Mouse (Mus musculus) stomach, embryonic 14.5 days (tissue): Measurements from ENCODE around the gene Mbtps2. TPM values are rescaled to one million over a fixed set of nuclear protein-coding genes. Genes with fewer than 3 reads are reported as not detected.

Source experiments
- ATAC-seq: fragments of 200-750 bp; cut with Nextera tagmentation; 2 replicates; pipeline ENCODE4 v1.8.0; 2017; ENCODE audit warnings: low read depth, moderate TSS enrichment; ENCODE audit not compliant: insufficient number of reproducible peaks, insufficient read depth, low FRiP score
- H3K27ac ChIP-seq: fragments of 300-500 bp; sonication (generic); 2 replicates; pipeline ENCODE4 v1.5.1; 2014; ENCODE audit warnings: mild to moderate bottlenecking, low read length, moderate library complexity, mixed read lengths
- H3K27me3 ChIP-seq: fragments of 300-500 bp; sonication (generic); 2 replicates; pipeline ENCODE4 v1.6.1; 2014; ENCODE audit warnings: low read length, control low read depth, mixed read lengths; ENCODE audit not compliant: control insufficient read depth, insufficient read depth
- H3K36me3 ChIP-seq: fragments of 300-500 bp; sonication (generic); 2 replicates; pipeline ENCODE4 v1.6.1; 2014; ENCODE audit warnings: mild to moderate bottlenecking, control low read depth, low read length, moderate library complexity, mixed read lengths; ENCODE audit not compliant: control insufficient read depth, insufficient read depth
- H3K4me1 ChIP-seq: fragments of 300-500 bp; sonication (generic); 2 replicates; pipeline ENCODE4 v1.6.1; 2014; ENCODE audit warnings: low read length, control low read depth, mixed read lengths; ENCODE audit not compliant: control insufficient read depth, insufficient read depth
- H3K4me2 ChIP-seq: fragments of 300-500 bp; sonication (generic); replicated peaks from 2 replicates; pipeline ENCODE4 v1.6.1; 2014; ENCODE audit warnings: low read depth, low read length, control low read depth
- H3K4me3 ChIP-seq: fragments of 300-500 bp; sonication (generic); 2 replicates; pipeline ENCODE4 v1.5.1; 2014; ENCODE audit warnings: low read depth, low read length, control low read depth
- H3K9ac ChIP-seq: fragments of 300-500 bp; sonication (generic); replicated peaks from 2 replicates; pipeline ENCODE4 v1.6.1; 2014; ENCODE audit warnings: low read depth, mild to moderate bottlenecking, control low read depth, low read length, moderate library complexity, mixed read lengths
- H3K9me3 ChIP-seq: fragments of 300-500 bp; sonication (generic); 2 replicates; pipeline ENCODE4 v1.6.1; 2016; ENCODE audit warnings: low read depth, low read length, control low read depth; ENCODE audit not compliant: control insufficient read depth
- whole genome bisulfite sequencing: fragments of 180-500 bp; shearing (Covaris S2); extraction: QIAGEN DNeasy Blood & Tissue Kit; methylation state at CpG from one replicate; pipeline ENCODE4 v1.1.7; 2014; 5-methylcytosine and 5-hydroxymethylcytosine counted together
- polyA plus RNA-seq: library from polyadenylated mRNA; unstranded; fragments of >200 nt; fragmentation: Nextera tagmentation; extraction: Ambion mirVana; gene quantifications from 2 replicates; pipeline ENCODE4 v1.2.1, GENCODE M21; 2014

Mbtps2 gene
- polyA plus RNA-seq, 1 experiment from 2014 or later: 24.3 TPM

GRCm38 (mm10) chrX:157574683-157575082, 23.8 kb downstream of the Mbtps2 start:
- Histone ChIP-seq H3K4me3 (no peak overlapping the region), H3K27me3 (no peaks in the 10 kb centered on the region), H3K4me2 (no peak overlapping the region), H3K36me3 (no peaks in the 10 kb centered on the region), H3K9ac (no peak overlapping the region), H3K9me3 (no peaks in the 10 kb centered on the region), H3K4me1 (no peaks in the 10 kb centered on the region), H3K27ac (no peak overlapping the region)
- 69% methylated on average over 2 of the region's 2 CpGs for WGBS
- ATAC-seq: no peak

DNA sequence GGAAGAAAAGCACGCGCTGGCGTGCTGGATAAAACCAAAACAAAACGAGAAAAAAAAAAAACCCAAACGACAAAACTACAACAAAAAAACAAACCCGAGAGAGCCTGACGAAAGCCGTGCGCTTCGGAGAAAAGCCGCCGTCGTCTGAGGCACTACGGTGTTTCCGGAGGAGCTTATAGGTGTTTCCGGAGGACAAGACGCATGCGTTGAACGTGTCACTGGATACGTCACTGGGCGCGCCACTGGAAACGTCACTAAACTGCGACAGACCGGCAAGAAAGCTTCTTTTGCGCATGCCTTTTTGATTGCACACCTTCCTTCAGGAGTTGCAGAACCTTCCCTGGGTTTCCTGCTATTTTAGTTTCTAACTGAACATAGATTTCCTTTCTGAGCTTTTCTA, 29.7 kb downstream of the Mbtps2 start, which contains the start of gene Yy2:
Gene Yy2, minus strand, starts transcription at position 146 of the 400 bp plus-strand sequence.
- Histone ChIP-seq H3K4me3 (no peak within 1 kb of the TSS), H3K9ac (no peak within 1 kb of the TSS), H3K4me1 (no peaks in the 10 kb centered on the region), H3K9me3 (no peaks in the 10 kb centered on the region), H3K4me2 (no peak within 1 kb of the TSS), H3K36me3 (0 out of 2 replicates have a peak, but pooled peaks cover 5% of the 10 kb centered on the region), H3K27me3 (no peaks in the 10 kb centered on the region), H3K27ac (no peak within 1 kb of the TSS)
- no peak for ATAC-seq
- WGBS: 89% methylated on average over 26 of the region's 26 CpGs

GRCm38 (mm10) chrX:157563794-157564193, 34.7 kb downstream of the Mbtps2 start:
- no peak for ATAC-seq
- H3K36me3 ChIP-seq: 0 out of 2 replicates have a peak, but pooled peaks cover 5% of the 10 kb centered on the region
- H3K9ac ChIP-seq: no peak overlapping the region
- H3K4me2 ChIP-seq: no peak overlapping the region
- H3K9me3 ChIP-seq: no peaks in the 10 kb centered on the region
- 74% methylated on average over 10 of the region's 10 CpGs for WGBS
- no peaks in the 10 kb centered on the region for H3K4me1 ChIP-seq
- H3K4me3 ChIP-seq: no peak overlapping the region
- H3K27me3 ChIP-seq: no peaks in the 10 kb centered on the region
- H3K27ac ChIP-seq: no peak overlapping the region

GRCm38 (mm10) chrX:157547082-157547481, 51.4 kb downstream of the Mbtps2 start:
- Histone ChIP-seq H3K27me3 (no peaks in the 10 kb centered on the region), H3K9me3 (no peaks in the 10 kb centered on the region), H3K36me3 (no peaks in the 10 kb centered on the region), H3K4me2 (no peak overlapping the region), H3K4me3 (no peak overlapping the region), H3K27ac (no peak overlapping the region), H3K9ac (no peak overlapping the region), H3K4me1 (no peaks in the 10 kb centered on the region)
- WGBS: 31% methylated on average over 3 of the region's 3 CpGs
- peak; percentile 88 for ATAC-seq

- no peak overlapping the region for H3K27ac ChIP-seq
- H3K36me3 ChIP-seq: no peaks in the 10 kb centered on the region
- H3K4me2 ChIP-seq: no peak overlapping the region
- ATAC-seq: no peak
- H3K4me3 ChIP-seq: no peak overlapping the region
- no peak overlapping the region for H3K9ac ChIP-seq
- H3K9me3 ChIP-seq: no peaks in the 10 kb centered on the region
- H3K27me3 ChIP-seq: no peaks in the 10 kb centered on the region
- WGBS: 59% methylated on average over 5 of the region's 5 CpGs
- no peaks in the 10 kb centered on the region for H3K4me1 ChIP-seq
Observed at GRCm38 (mm10) chrX:157506400-157506799, 92.1 kb downstream of the Mbtps2 start.

GRCm38 (mm10) chrX:157504506-157504905, 94.0 kb downstream of the Mbtps2 start:
- ATAC-seq: no peak
- no peaks in the 10 kb centered on the region for H3K27me3 ChIP-seq
- no peaks in the 10 kb centered on the region for H3K4me1 ChIP-seq
- H3K9ac ChIP-seq: no peak overlapping the region
- H3K36me3 ChIP-seq: no peaks in the 10 kb centered on the region
- no peak overlapping the region for H3K4me3 ChIP-seq
- WGBS: 57% methylated on average over 1 of the region's 1 CpGs
- no peak overlapping the region for H3K27ac ChIP-seq
- no peaks in the 10 kb centered on the region for H3K9me3 ChIP-seq
- no peak overlapping the region for H3K4me2 ChIP-seq

GRCm38 (mm10) chrX:157501871-157502270, 96.6 kb downstream of the Mbtps2 start:
- no peaks in the 10 kb centered on the region for H3K4me1 ChIP-seq
- no peaks in the 10 kb centered on the region for H3K27me3 ChIP-seq
- H3K36me3 ChIP-seq: no peaks in the 10 kb centered on the region
- 59% methylated on average over 2 of the region's 2 CpGs for WGBS
- no peak for ATAC-seq
- H3K9ac ChIP-seq: no peak overlapping the region
- H3K27ac ChIP-seq: no peak overlapping the region
- no peak overlapping the region for H3K4me3 ChIP-seq
- no peak overlapping the region for H3K4me2 ChIP-seq
- no peaks in the 10 kb centered on the region for H3K9me3 ChIP-seq

DNA sequence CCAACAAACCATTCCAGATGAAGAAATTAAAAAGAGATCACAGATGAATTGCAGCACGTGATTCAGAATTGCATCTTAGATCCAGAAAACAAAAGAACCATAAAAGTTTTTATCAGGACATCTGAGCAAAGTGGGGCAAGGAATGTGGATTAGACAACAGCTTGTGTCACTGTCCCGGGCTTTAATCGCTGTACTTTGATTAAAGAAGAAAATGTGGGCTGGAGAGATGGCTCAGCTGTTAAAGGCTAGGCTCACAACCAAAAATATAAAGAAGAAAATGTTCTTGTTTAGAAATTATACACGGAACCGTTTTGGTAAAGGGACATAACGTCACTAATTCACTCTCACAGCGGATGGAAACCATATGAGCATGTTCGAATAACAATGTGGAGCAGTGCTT, 98.5 kb downstream of the Mbtps2 start:
- H3K9me3 ChIP-seq: no peaks in the 10 kb centered on the region
- no peak overlapping the region for H3K4me2 ChIP-seq
- H3K36me3 ChIP-seq: no peaks in the 10 kb centered on the region
- no peaks in the 10 kb centered on the region for H3K4me1 ChIP-seq
- no peak overlapping the region for H3K27ac ChIP-seq
- no peak for ATAC-seq
- H3K9ac ChIP-seq: no peak overlapping the region
- no peaks in the 10 kb centered on the region for H3K27me3 ChIP-seq
- no peak overlapping the region for H3K4me3 ChIP-seq
- 75% methylated on average over 8 of the region's 8 CpGs for WGBS

DNA sequence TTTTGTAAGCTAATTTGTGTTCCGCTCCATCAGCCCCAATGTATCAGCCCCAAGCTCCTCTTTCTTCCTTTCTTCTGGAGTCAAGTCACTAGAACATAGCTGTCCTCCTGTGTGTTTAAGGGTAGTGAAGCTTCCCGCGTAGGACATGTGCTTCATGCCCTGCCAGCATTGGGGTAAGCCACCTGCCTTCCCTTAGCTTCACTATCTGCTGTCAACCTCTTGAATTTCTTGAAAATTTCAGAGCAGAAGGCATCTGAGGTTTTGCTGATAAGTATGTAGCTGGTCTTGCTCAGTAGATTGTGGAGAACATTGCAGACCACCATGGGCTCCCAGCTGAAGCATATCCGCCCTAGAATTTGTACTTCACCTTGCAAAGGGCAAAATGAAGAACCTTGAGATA, 105.4 kb downstream of the Mbtps2 start:
- Histone ChIP-seq H3K27me3 (no peaks in the 10 kb centered on the region), H3K4me2 (no peak overlapping the region), H3K27ac (no peak overlapping the region), H3K4me1 (no peaks in the 10 kb centered on the region), H3K9me3 (no peaks in the 10 kb centered on the region), H3K36me3 (no peaks in the 10 kb centered on the region), H3K9ac (no peak overlapping the region), H3K4me3 (no peak overlapping the region)
- 94% methylated on average over 4 of the region's 4 CpGs for WGBS
- ATAC-seq: no peak
